Mouse (Mus musculus) liver, embryonic 14.5 days (tissue): ENCODE measurements at regions not wholly inside any gene's neighbourhood (a gene's known extent, or its start where the extent isn't known, plus 50 kb on each side); places are given as distances from the start of the nearest gene placed in this dataset.

Experiments used
- CTCF ChIP-seq: IDR thresholded peaks from 2 replicates; pipeline ENCODE4 v1.5.1; 2016; ENCODE audit warnings: antibody characterized with exemption, low read depth, control low read depth
- EP300 ChIP-seq: IDR thresholded peaks from 2 replicates; pipeline ENCODE4 v1.6.1; 2016; ENCODE audit warnings: antibody characterized with exemption, low read depth

DNA sequence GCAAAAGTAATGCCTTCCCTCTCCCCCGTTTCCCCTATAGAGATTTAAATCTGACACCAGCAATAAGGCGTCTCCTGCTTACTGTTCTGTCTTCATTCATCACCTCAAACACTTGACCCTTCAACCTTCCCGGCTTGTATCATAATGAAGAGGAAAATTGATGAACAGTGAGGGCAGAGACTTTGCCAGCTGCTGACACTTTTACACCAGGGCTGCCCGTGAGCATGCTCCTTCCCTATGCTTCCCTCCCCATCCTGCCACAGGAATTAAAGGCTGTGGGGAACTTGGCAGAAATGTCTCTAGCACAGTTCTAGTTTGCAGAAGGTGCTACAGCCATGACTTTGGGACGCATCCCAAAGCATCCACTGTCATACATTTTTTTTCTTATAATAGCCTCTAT lies 209.2 kb downstream of the Galc start:
- TF ChIP-seq CTCF (no peak), EP300 (no peak)
